Mouse (Mus musculus) testis, postnatal 10 days (tissue): ENCODE results near the gene Arhgap21.

Experiments
- DNase-seq: peaks from one replicate; pipeline ENCODE4 v3.0.0; 2021; ENCODE audit warnings: low spot score

Arhgap21 gene

DNA sequence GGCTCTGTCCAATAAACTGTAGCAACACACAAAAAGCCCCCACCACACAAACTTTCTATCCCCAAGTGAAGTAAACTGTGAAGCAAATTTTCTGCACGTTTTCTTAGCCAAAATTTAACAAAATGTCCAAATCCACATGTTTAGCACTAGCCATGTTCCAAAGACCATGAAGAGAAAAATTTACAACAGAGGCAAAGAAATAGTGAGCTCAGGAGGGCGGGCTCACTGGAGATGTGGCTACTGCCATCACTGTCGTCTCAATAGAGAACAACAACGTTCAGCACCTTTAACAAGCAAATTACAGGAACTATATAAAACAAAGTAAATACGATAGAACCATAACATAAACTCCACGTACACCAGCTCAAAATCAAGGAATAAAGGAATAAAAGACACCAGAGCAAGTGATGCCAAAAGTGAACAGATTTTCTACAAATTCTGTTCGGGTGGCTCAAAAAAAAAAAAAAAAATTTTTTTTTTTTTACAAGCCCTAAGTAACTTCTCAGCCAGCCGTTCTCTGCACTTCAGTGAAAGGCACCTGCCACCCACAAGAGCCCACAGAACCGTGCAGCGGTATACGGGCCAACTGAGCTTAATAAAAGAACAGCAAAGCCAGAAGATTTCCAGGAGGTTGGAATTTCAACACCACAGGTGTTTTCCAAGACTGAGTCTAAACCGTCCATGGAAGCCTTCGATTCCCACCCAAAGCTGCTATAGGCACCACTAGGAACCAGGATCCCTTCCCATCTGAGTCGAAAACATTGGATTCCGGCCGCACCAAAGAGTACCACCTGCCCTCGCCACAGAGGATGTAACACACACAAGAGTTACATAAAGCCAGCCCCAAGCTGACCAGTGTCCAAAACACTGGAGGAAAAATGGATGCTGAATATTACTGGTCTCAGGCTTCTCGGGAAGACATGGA is 2.2 kb downstream of the Arhgap21 start:
- DNase-seq = no peak

DNA sequence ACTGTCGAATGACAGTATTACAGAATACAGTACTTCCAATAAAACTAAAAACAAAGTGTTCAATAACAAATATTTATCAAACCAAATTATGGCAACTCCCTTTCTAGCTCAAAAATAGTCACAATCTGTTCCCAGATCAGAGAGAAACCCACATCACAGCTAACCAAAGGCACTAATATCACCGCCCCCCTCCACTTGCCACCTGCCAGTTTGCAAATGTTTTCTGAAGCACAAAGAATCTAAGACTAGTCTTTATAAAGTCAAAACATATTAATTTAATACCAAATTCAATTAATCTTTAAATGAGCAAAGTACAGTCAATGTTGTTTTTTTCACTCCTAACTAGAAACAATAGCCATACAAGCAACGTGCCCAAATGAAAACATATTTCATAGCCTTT is 3.3 kb downstream of the Arhgap21 start:
- no peak for DNase-seq

DNA sequence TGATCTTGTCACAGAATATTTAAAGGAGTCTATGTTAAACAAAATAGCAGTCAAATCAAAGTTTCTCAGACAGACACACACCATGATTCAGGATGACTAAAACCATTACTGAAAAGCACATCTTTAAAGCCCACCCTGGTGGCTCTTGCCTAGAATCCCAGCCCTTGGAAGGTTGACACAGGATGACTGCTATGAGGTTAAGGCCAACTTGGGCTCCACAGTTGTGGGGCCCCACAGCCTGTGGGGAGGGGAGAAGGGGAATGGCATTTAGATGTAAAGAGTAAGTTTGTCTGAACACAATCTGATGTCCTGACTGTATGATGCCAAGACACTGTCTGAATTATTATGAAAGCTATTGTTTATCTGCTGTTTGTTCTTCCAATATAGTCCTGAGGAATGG is 4.2 kb downstream of the Arhgap21 start:
- DNase-seq = no peak

DNA sequence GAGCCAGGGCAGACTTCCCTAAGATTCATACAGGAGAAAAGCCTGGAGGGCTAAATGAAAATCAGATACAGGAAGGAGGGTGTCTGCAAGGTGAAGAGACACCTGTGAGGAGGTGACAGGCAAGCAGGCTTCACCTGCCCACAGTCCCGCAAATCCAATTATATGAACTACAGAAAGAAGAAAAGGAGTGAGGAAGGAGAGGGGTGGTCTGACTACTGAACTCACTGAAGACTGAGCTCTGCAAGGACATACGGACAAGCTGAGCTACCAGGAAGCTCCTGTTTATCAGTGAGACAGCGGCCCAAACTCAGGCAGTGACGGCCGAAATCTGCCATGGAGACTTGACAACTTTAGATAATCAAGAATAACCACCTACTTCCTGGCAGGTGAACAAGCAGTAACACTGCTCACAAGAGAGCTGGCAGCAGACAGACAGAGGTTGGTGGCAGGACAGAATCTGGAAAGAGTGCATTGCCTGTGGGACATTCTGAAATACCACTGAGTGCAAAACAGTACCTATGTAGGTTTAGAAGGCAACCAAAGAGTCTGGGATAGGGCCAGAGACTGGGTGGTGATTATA is 5.4 kb downstream of the Arhgap21 start:
- no peak for DNase-seq

DNA sequence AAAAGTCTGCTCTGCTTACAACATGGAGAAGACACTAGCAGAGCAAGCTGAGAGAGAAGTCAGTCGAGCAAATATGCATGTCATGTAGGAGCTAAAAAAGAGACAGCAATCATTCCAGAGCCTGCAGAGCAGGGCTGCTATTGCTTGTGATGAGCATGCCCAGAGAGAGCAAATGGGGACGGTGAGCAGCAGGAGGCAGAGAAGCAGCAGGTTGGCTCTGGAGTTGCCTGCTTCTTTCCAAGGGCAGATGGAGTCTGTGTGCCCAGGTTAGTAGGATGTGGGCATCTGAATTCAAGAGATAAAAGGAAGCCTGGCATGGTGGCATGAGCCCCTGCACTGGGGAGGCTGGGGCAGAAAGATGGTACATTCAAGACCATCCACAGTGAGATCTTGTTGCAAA is 6.4 kb downstream of the Arhgap21 start:
- DNase-seq = no peak

DNA sequence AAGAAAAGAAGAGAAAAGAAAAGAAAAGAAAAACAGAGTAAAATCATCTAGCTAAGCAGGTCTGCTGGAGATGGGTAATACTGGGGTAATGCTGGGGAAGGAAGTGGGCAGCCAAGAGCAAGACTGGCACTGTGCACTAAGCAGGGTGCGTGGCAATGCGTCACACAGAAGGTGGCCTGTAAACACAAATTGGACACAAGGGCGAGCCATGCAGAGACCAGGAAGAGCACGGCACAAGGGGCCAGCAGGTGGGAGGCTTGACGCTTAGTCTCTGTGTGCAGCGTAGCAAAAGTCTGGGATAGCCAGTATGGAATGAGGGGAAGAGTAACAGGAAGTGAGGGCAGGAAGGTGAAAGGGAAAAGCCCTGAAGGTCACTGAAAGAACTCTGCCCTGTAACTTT is 6.9 kb downstream of the Arhgap21 start:
- no peak for DNase-seq

DNA sequence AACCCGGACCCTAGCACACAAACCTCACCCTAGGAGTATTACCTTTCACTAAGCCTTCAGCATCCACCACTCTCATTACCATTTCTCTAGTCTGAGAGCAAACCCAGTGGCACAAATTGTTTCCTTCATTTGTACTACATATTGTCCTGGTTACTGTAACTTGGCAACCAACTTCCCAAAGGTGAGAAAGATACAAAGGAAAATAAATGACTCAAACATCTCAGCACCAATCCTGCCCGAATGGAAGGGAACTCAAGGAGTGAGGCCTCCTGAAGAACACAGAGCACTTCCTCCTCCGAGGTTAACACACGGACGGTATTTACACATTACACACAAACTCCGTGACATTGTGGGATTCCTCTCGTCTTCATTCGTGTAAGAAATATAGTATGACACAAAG is 7.4 kb downstream of the Arhgap21 start:
- DNase-seq = no peak

DNA sequence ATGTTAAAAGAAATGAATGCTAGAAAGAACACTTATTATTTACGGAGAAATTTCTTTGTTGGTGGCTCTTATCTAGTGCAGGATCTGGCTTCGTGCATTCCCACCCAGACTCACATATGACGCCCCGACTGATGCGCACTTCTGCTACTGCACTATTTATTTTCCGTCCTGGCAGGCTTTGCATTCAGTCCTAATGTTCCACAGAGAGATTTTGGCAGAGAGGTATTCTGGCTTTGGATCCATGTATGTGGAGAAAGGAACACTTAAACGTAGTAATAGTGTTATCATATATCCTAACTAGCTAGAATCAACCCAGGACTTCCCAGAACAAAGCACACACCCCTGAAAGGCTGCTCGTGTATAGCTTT is 8.0 kb downstream of the Arhgap21 start:
- no peak for DNase-seq

DNA sequence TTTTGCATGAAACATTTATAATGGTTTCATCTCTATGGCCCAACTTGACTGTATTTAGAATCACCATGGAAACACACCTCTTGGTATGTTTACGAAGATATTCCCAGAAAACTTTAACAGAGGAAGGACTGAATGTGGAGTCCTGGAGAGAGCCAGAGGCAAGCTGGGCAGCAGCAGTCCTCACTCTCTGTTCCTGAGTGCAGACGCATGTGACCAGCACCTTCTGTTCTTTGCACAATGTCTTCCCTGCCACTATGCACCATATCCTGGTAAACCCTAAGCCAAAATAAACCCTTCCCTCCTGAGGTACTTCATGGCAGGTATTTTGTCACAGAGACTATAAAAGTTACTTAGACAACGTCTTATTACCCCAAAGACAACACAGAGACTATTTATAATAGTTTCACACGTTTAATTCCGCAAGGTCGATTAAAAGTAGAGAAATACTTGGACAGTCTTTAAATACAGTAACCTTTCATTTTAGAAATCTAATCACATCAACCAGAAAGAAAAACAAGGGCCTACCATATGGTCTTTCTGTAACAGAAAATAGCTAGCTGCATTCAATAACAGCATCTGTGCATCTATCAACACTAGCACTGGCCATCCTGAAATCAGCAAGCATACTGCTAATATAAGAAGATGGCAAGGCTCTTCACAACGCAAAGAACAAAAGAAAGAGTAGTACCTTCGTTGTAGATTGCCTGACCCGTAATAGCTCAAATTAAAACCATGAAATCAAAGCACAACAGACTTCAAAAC is 8.6 kb downstream of the Arhgap21 start:
- no peak for DNase-seq

DNA sequence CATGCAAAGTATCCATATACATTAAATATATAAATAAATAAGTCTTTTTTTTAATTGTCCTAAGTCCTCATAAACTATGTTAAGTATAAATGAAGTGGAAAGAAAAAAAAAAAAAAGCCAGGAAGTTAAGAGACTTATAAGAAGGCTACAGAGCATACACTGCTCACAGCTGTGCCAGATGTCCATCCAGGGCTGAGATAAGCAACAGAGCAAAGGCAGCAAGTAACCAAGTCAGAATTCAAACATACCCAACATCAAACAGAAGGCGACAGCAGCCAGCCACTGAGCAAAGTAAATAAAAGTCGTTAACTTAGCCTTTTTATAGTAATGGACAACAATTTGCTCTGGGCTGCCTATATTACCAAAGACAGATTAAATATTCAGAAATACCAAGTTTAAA is 9.6 kb downstream of the Arhgap21 start:
- no peak for DNase-seq

DNA sequence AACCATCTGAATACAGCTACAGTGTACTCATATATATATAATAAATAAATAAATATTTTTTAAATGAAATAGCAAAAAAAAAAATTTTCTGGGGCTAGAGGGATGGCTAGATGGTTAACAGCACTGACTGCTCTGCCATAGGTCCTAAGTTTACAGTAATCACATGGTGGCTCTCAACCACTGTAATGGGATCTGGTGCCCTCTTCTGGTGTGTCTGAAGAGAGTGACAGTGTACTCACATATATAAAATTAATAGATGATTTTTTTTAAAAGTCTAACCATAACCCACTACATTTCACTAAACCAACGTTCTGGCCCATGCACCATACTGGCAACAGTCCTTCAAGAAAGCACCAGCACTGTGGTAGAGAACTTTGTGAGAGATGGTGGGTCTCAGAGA is 10.7 kb downstream of the Arhgap21 start:
- no peak for DNase-seq

DNA sequence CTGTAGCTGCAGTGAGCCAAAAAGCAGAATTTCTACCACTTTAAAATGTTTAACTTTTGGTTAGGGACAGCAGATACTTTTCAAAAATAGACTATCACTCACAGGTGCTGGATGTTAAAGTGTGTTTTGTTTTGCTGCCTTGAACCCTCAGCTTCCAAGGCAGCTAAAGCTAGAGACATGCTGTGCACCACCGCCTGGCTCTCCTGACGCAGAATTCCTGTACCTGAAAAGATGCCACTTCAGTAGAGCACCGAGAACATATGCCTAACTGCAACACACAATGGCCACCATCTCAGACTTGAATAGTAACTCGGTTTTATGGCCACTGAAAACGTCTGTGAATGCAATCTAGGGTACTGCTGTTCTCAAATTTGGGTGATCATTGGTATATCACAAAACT is 12.0 kb downstream of the Arhgap21 start:
- no peak for DNase-seq

DNA sequence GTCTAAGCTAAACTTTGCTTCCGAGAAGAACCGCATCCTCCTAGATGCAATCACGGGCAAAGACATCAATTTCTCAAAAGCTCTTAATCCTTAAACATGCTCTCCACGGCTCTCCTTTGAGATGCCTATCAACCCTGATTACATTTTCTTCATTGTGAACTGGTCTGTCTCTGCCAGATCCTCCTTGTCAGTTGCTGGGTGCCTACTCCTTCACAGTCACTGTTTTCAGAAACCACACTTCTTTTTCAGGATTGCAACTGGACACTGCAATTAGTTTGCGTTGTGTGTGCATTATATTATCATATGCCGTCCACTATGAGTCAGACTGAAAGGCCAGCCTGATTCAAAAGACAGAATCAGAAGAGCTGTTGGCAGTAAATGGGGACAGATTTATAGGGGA is 12.7 kb downstream of the Arhgap21 start:
- no peak for DNase-seq

DNA sequence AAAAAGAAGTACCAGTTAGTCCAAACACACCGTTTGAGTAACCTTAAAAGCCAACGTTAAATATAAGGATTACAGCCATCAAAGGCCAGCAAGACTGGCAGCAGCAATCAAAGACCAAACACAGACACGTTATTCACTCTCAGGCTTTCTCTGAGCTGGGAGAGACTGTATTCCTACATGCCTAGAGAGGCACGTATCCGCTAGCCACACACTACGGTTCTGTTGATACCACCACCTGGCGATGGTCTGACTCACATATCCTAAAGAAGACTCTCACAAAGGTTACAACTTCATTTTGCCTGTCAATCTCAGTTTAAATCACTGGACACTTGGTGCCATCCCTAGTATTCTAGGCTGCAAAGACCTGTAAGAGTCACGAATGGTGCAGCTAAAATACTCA is 13.3 kb downstream of the Arhgap21 start:
- no peak for DNase-seq

DNA sequence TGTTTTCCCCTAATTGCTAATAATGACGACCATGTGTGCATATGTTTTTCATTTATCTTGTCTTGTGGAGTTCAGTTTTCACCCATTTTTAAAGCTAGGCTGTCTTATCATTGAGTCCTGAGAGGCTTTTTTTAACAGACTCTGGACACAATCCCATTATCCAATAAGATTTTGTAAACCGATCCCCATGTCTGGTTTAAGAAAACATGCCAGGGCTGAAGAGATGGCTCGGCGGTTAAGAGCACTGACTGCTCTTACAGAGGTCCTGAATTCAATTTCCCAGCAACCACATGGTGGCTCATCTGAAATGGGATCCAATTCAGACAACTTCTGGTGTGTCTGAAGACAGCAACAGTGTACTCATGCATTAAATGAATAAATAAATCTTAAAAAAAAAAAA is 16.0 kb downstream of the Arhgap21 start:
- DNase-seq = no peak

DNA sequence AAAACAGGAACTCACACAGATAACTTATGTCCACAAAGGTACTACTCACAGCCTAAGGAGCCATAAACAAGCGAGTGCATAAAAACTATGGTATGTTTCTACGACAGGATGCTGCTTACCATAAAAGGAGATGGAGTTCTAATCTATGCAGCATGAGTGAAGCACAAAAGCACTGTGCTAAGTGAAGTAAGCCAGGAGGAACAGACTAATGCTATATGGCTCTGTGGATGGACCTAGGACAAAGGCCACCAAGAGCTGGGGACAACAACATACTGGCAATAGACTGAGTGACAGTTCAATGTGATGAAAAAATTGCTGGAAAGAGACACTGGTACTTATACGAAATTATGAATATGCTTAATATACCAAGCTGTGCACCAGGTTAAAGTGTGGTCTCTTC is 19.5 kb downstream of the Arhgap21 start:
- DNase-seq = no peak

DNA sequence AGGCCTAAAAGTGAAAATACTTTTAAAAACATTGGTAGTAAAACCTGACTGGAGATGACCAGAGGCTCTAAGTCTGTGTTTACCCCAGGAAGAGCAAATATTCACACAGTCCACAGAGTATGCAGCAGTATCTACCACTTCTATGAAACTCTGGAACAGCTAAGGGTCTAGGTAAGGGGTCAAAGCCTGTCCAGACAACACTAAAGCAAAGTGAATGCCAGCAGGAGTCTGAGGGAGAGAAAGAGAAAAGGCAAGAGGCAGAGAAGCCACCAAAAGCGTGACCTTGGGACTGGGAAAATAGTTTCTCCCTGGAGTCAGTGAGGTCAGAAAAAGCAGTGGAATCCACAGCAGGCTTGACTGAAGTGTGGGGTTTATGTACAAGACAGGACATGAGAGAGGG is 21.6 kb downstream of the Arhgap21 start:
- no peak for DNase-seq

DNA sequence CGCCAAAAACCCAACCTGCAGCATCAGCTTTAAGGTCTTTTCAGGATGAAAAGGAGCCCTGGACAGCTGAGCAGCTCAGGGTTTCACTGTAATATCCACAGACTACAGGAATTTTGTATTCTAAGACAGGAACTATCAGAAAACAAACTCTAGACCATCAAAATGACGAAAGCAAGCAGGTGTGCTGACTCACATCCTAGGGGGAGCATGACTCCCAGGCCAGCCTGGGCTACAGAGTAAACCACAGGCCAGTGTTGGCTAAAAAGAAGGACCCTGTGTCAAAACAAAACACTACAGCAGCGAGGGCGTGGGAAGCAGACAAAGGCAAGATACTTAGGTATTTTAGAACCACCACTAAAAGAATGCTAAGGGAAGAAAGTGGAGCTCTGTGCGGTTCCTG is 23.1 kb downstream of the Arhgap21 start:
- DNase-seq = no peak

DNA sequence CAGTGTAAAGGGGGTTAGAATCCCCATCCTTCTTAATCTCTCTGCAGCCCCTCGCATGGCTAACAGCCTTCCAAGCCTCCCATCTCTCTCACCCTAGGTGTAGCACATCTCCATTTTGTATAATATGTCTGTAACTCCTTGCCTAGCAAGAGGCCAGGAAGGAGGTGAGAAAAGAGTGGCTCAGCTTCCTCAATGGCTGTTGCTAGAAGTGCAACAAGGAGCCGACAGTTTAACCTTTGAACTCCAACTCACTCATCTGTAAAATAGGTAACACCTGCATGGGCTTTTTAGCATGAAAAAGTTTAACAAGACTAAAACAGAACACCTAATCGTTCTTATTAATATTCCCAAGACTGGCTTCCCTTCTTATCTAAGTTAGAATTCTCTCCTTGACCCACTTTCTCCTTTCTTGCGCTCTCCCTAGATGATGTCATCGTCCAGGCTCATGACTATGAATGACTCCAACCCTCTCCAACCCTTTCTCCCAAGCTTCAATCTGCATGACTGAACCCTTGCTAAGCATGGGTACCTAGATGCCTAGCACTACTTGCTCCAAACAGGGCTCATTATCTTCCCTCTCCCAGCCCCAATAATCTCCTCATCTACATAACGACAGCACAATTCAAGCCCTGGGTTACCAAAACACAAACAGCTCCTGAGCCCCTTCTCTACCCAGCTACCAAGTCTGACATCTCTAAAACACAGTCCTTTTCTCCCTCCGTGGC is 24.8 kb downstream of the Arhgap21 start:
- DNase-seq = no peak

DNA sequence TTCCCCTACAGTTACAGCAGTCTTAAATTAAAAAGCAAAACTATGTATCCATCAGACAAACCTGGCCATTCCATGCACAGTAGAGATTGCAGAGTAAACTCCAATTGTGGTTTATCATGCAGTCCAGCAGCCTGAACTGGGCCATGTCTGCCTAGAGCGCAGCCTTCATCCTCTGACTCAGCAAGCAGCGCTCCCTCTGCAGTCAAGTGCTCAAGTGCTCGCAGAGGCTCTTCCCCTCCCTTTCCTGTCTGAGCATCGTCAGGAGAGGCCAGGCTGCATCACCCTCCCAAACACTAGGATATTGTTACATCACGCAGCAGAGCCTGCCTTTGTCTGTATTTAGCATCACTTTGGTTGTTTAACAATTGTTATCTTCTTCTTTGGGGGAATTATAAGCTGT is 25.5 kb downstream of the Arhgap21 start:
- no peak for DNase-seq

DNA sequence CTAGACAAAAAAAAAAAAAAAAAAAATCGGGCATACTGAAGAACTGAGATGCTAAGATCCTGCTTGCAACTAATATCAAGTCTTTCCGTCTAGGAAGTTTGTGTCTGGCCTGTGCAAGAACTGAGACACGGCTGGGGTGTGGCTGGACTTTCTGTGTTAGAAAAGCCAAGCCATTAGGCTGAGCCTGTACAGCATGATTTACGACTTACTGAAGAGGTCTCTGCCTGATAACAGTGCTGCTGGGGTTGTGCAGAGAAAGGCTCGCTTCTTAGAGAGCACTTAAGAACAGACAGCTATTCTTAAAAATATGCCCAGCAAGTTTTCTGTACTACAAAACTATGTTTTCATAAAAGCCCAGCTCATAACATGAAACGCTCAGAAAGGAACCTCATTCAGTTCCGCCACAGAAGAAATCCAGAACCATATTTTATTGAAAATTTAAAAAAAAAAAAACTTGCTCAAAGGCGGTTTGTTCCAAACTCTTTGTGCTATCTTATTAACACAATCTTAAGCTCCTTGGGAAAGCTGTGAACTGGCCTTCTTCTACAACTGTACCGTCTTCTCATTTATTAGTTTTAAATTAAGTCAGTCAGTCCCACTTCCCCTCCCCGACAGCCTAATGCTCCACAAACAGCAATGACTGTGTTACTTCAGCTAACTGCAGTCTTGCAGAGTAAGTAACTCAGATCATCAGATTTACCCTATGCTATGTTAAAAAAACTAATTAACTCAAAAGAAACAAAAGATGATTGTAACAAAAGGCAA is 26.1 kb downstream of the Arhgap21 start:
- no peak for DNase-seq

DNA sequence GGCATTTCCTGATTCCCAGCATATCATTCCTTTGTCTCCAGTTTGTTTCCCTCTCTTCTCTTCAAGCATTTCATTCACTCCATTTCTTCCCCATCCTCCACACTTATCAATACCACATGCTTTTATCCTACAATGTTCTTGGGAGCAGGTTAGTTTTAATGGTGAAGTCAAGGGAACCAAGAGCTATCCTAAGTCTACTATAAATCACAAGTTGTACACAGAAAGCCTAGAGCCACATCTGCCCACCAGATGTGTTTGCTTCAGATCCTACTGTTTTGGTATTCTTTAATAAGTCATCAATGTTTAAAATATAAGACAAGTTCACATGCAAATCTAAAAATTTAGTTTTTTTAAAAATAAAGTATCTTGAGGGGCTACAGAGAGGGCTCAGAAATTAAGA is 27.6 kb downstream of the Arhgap21 start:
- no peak for DNase-seq
